Mouse (Mus musculus) limb, embryonic 10.5 days (tissue): ENCODE results near the gene Rabgap1l. TPM values are rescaled to one million over a fixed set of nuclear protein-coding genes. Genes with fewer than 3 reads are reported as not detected.

Source experiments
- DNase-seq: peaks from one replicate; pipeline ENCODE4 v3.0.0-alpha.2; 2017; ENCODE audit warnings: low spot score
- H3K27ac ChIP-seq: fragments of 300-500 bp; sonication (generic); 2 replicates; pipeline ENCODE4 v1.5.1; 2016; ENCODE audit warnings: mild to moderate bottlenecking
- H3K27me3 ChIP-seq: fragments of 300-500 bp; sonication (generic); 2 replicates; pipeline ENCODE4 v1.6.1; 2016; ENCODE audit warnings: low read depth, mild to moderate bottlenecking; ENCODE audit not compliant: poor library complexity, severe bottlenecking
- H3K36me3 ChIP-seq: fragments of 300-500 bp; sonication (generic); 2 replicates; pipeline ENCODE4 v1.6.1; 2016; ENCODE audit warnings: mild to moderate bottlenecking, moderate library complexity
- H3K4me1 ChIP-seq: fragments of 300-500 bp; sonication (generic); 2 replicates; pipeline ENCODE4 v1.6.1; 2016
- H3K4me3 ChIP-seq: fragments of 300-500 bp; sonication (generic); 2 replicates; pipeline ENCODE4 v1.5.1; 2016; ENCODE audit warnings: mild to moderate bottlenecking, moderate library complexity
- H3K9me3 ChIP-seq: fragments of 300-500 bp; sonication (generic); replicated peaks from 2 replicates; pipeline ENCODE4 v1.6.1; 2016; ENCODE audit warnings: mild to moderate bottlenecking
- WGBS: fragments of 180-500 bp; shearing (Covaris S2); methylation state at CpG from one replicate; pipeline ENCODE4 v1.1.7; 2016; 5-methylcytosine and 5-hydroxymethylcytosine counted together
- polyA plus RNA-seq: library from polyadenylated mRNA; unstranded; fragments of >200 nt; fragmentation: Nextera tagmentation; extraction: Ambion mirVana; gene quantifications from 2 replicates; pipeline ENCODE4 v1.2.1, GENCODE M21; 2016

Gene Rabgap1l
- polyA plus RNA-seq, 1 experiment from 2014 or later, result 12.5 TPM

- 92% methylated on average over 4 of the region's 4 CpGs for WGBS
- Histone ChIP-seq H3K9me3 (no peaks in the 10 kb centered on the region), H3K4me3 (no peak overlapping the region), H3K36me3 (no peaks in the 10 kb centered on the region), H3K27me3 (no peaks in the 10 kb centered on the region), H3K27ac (no peak overlapping the region), H3K4me1 (peaks cover 11% of the 10 kb centered on the region)
- no peak for DNase-seq
Observed at GRCm38 (mm10) chr1:160312658-160313057, 480.4 kb downstream of the Rabgap1l start.

DNA sequence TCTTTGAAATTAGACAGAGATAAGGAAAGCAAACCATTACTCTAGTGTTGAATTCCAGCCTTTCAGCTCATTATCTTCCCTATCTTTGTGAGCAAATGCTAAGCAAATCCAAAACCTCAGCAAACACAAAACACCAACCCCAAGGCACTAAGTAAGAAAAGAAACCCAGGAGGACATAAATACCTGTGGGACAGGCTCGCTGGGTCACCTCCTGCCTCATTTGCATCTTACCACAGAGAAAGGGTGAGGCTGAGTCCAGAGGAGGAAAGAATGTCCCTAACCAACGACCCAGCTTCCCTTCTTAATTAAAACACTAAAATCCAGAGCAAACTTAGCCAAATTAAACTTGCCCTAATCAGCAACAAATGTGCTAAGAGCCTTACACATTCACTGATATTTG, 481.1 kb downstream of the Rabgap1l start:
- H3K9me3 ChIP-seq, result no peaks in the 10 kb centered on the region
- H3K27ac ChIP-seq, result no peak overlapping the region
- H3K4me1 ChIP-seq, result peaks cover 11% of the 10 kb centered on the region
- no peaks in the 10 kb centered on the region for H3K36me3 ChIP-seq
- H3K4me3 ChIP-seq, result no peak overlapping the region
- WGBS, result 22% methylated on average over 2 of the region's 2 CpGs
- H3K27me3 ChIP-seq, result no peaks in the 10 kb centered on the region
- DNase-seq, result no peak

DNA sequence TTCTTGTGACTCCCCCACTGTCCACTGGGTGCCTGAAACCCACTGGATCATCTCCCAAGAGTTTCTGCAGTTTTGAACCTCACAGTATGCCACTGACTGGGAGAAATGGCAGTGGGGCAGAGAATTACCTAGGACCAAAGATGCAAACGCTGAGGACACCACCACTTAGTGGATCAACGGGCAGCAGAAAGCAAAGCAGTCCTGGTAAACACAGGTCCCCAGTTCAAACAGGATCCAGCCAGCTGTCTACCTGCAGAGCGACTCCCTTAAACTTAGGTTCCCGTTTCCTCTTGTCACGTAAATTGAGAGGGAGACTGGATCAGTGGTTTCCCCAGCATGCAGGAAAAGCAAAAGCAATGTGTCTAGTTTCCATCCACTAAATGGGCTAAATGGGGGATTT, 483.1 kb downstream of the Rabgap1l start:
- H3K36me3 ChIP-seq, result no peaks in the 10 kb centered on the region
- H3K4me1 ChIP-seq, result peaks cover 11% of the 10 kb centered on the region
- 56% methylated on average over 5 of the region's 5 CpGs for WGBS
- H3K27me3 ChIP-seq, result no peaks in the 10 kb centered on the region
- H3K4me3 ChIP-seq, result no peak overlapping the region
- no peak for DNase-seq
- H3K9me3 ChIP-seq, result no peaks in the 10 kb centered on the region
- H3K27ac ChIP-seq, result no peak overlapping the region

DNA sequence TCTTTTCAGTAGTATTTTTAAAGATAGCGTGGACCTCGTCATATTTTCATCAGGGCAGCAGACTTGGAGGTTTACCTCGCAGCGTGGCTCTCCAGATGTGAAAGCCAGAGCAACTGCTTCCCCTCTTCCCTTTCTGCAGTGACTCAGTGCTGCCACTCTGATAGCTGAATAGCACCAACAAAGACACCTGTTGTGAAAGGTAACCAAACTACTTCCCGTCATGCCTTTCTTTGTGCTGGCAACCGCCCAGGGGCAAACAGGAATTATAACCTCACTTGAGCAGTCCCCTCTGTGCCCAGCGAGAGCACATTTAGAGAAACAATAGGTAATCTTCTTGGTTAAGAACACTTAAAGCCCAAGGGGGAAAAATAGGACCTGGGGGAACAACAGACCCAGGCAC, 484.0 kb downstream of the Rabgap1l start:
- H3K36me3 ChIP-seq, result no peaks in the 10 kb centered on the region
- no peak overlapping the region for H3K27ac ChIP-seq
- WGBS, result 33% methylated on average over 7 of the region's 7 CpGs
- H3K27me3 ChIP-seq, result no peaks in the 10 kb centered on the region
- DNase-seq, result no peak
- H3K4me1 ChIP-seq, result peaks cover 11% of the 10 kb centered on the region
- no peaks in the 10 kb centered on the region for H3K9me3 ChIP-seq
- H3K4me3 ChIP-seq, result no peak overlapping the region

DNA sequence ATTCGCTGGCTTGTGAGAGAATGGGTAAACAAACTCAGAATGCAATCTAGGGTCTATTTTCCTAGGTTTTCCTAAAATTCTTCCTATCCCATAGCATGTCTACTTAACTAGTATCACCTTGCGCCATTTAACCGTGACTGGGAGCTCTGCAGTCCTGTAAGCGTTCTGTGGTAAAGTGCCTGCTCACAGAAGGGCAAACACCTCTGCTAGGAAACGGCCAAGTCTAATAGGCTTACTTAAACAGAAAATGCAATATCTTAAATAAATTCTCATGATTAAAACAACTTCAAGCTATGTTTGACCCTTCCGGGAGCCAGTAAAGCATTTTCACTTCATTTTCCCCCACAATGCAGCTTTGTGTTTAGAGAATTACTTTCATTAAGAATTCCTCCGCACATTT, 484.5 kb downstream of the Rabgap1l start:
- Histone ChIP-seq H3K4me3 (no peak overlapping the region), H3K27ac (no peak overlapping the region), H3K4me1 (peaks cover 9% of the 10 kb centered on the region), H3K9me3 (no peaks in the 10 kb centered on the region), H3K36me3 (no peaks in the 10 kb centered on the region), H3K27me3 (no peaks in the 10 kb centered on the region)
- 86% methylated on average over 7 of the region's 7 CpGs for WGBS
- no peak for DNase-seq

- Histone ChIP-seq H3K9me3 (no peaks in the 10 kb centered on the region), H3K4me3 (no peak overlapping the region), H3K4me1 (peaks cover 7% of the 10 kb centered on the region), H3K27me3 (no peaks in the 10 kb centered on the region), H3K27ac (no peak overlapping the region), H3K36me3 (no peaks in the 10 kb centered on the region)
- no peak for DNase-seq
- WGBS, result 67% methylated on average over 10 of the region's 10 CpGs
Observed at GRCm38 (mm10) chr1:160306866-160307616, 486.0 kb downstream of the Rabgap1l start.

GRCm38 (mm10) chr1:160306336-160306735, 486.7 kb downstream of the Rabgap1l start:
- no peak overlapping the region for H3K4me3 ChIP-seq
- no peaks in the 10 kb centered on the region for H3K27me3 ChIP-seq
- no peaks in the 10 kb centered on the region for H3K9me3 ChIP-seq
- 73% methylated on average over 6 of the region's 6 CpGs for WGBS
- H3K36me3 ChIP-seq, result no peaks in the 10 kb centered on the region
- peaks cover 4% of the 10 kb centered on the region; the same call in 1 of the 2 replicates for H3K4me1 ChIP-seq
- DNase-seq, result no peak
- H3K27ac ChIP-seq, result no peak overlapping the region

DNA sequence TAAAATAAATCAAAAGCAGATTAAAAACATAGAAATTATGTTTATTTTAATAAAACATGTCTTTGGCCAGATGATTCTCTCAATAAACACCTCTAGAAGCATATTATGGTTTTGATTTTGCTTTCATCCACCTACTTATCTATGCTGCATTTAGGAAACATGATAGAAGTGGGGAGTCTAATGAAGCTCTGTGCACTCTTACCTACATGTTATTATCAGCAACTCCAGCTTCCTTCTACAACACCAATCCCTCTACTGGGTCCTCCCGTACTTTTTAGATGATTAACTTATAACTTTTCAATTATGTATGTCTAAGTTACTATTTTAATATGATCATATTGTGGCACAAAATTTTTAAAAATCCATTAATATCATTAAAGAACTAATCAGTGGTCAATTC, 487.2 kb downstream of the Rabgap1l start:
- Histone ChIP-seq H3K36me3 (no peaks in the 10 kb centered on the region), H3K4me3 (no peak overlapping the region), H3K27me3 (no peaks in the 10 kb centered on the region), H3K9me3 (no peaks in the 10 kb centered on the region), H3K27ac (no peak overlapping the region), H3K4me1 (peaks cover 4% of the 10 kb centered on the region; the same call in 1 of the 2 replicates)
- 92% methylated on average over 1 of the region's 1 CpGs for WGBS
- DNase-seq, result no peak

DNA sequence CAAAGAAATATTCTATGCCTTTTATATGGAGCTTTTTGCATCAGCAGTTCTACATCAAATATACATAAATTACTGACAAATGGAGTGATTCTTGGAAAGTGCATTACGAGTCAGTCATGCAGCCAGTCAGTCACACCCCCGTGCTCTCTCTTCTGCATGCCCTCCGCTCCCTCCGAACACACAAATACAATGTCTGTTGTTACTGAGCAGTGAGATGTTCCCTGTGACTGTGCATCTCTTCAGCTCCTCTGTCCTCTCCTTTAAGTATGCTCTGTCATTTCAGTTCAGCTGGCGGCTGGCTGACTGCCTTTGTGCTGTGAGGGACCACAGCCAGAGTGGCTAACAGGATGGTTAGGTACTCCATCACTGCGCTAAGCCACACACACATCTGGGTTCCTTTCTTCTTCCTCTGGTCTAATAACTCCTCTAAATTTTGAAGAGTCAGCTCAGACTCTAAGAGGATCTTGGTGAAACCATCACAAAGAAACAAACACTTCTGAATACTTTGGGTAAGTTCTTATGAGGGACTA, 488.0 kb downstream of the Rabgap1l start:
- Histone ChIP-seq H3K27ac (no peak overlapping the region), H3K9me3 (no peaks in the 10 kb centered on the region), H3K27me3 (no peaks in the 10 kb centered on the region), H3K4me3 (no peak overlapping the region), H3K4me1 (peaks cover 4% of the 10 kb centered on the region; the same call in 1 of the 2 replicates), H3K36me3 (no peaks in the 10 kb centered on the region)
- 91% methylated on average over 6 of the region's 6 CpGs for WGBS
- DNase-seq, result no peak

GRCm38 (mm10) chr1:160302268-160302667, 490.7 kb downstream of the Rabgap1l start:
- Histone ChIP-seq H3K4me1 (no peaks in the 10 kb centered on the region), H3K27ac (no peak overlapping the region), H3K36me3 (no peaks in the 10 kb centered on the region), H3K9me3 (no peaks in the 10 kb centered on the region), H3K27me3 (no peaks in the 10 kb centered on the region), H3K4me3 (no peak overlapping the region)
- WGBS, result 79% methylated on average over 1 of the region's 1 CpGs
- DNase-seq, result no peak

DNA sequence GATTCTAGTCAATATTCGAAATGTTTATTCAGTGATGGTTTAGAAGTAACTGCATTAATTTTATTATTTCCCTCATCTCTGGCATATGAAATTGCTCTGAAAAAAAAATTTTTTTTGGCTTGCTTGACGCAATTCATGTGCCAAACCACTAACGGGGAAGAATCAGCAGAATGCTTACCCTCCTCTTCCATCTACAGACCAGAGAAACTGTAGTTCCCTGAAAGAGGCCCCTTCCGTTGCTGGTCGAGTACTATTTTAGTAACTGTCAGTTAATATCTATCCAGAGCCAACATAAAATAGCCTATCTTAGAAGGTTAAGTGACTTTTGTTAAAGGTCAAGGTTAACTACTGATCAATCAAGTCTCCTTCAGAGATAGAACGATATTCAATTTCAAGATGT, 491.9 kb downstream of the Rabgap1l start:
- H3K36me3 ChIP-seq, result no peaks in the 10 kb centered on the region
- no peak overlapping the region for H3K4me3 ChIP-seq
- 88% methylated on average over 6 of the region's 6 CpGs for WGBS
- no peaks in the 10 kb centered on the region for H3K27me3 ChIP-seq
- H3K27ac ChIP-seq, result no peak overlapping the region
- H3K4me1 ChIP-seq, result no peaks in the 10 kb centered on the region
- no peaks in the 10 kb centered on the region for H3K9me3 ChIP-seq
- no peak for DNase-seq

DNA sequence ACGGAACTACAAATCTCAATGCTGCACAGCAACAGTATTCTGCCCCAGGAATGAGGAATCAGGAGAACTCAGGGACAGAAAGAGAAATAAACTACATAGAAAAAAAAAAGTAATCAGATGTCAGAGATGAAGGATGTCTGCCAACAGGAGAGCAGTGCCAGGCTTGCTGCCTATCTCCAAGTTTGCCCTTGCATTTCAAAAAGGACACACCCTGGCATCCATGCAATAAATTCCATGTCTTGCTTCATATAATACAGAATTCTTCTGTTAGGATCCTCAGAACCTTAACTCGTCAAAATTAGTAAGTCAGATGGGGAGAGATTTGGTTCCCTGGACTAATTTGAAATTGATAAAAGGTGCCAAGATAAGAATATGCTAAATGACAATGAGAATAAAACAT, 492.3 kb downstream of the Rabgap1l start:
- H3K9me3 ChIP-seq, result no peaks in the 10 kb centered on the region
- 93% methylated on average over 2 of the region's 2 CpGs for WGBS
- H3K4me1 ChIP-seq, result no peaks in the 10 kb centered on the region
- no peaks in the 10 kb centered on the region for H3K27me3 ChIP-seq
- DNase-seq, result no peak
- H3K36me3 ChIP-seq, result no peaks in the 10 kb centered on the region
- no peak overlapping the region for H3K27ac ChIP-seq
- no peak overlapping the region for H3K4me3 ChIP-seq

GRCm38 (mm10) chr1:160299979-160300378, 493.0 kb downstream of the Rabgap1l start:
- Histone ChIP-seq H3K4me1 (no peaks in the 10 kb centered on the region), H3K36me3 (no peaks in the 10 kb centered on the region), H3K4me3 (no peak overlapping the region), H3K27me3 (no peaks in the 10 kb centered on the region), H3K27ac (no peak overlapping the region), H3K9me3 (no peaks in the 10 kb centered on the region)
- 79% methylated on average over 4 of the region's 4 CpGs for WGBS
- no peak for DNase-seq

DNA sequence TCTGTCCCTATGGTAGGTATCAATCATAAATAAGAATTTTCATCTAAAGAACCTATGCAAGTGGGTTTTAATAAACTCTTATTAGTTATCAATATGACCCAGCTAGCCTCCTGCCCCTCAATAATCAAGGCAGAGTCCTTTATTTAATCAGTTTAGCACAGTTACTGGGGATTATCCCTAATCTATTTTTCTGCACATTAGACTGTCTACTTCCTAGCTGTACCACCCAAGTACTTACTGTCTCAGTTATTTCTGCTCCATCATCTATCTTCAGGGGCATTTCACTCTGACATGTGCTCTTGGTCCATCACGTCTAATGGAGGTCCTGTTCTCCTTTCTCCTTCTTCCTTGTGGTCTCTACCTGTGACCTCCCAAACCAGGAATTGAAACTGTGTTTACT, 494.1 kb downstream of the Rabgap1l start:
- WGBS, result 88% methylated on average over 1 of the region's 1 CpGs
- no peaks in the 10 kb centered on the region for H3K9me3 ChIP-seq
- no peak for DNase-seq
- no peaks in the 10 kb centered on the region for H3K27me3 ChIP-seq
- H3K4me1 ChIP-seq, result no peaks in the 10 kb centered on the region
- H3K4me3 ChIP-seq, result no peak overlapping the region
- no peak overlapping the region for H3K27ac ChIP-seq
- H3K36me3 ChIP-seq, result no peaks in the 10 kb centered on the region
